Mouse (Mus musculus) inflammation-experienced regulatory T-cells, adult 6 months (primary cell): Measurements from ENCODE around the gene Ift74. TPM values are rescaled to one million over a fixed set of nuclear protein-coding genes. Genes with fewer than 3 reads are reported as not detected.
"Not testable (repeated sequence)": the region's sequence is repeated elsewhere in the genome, so short reads cannot be mapped to it uniquely, and the experiment has no call there.

ENCODE experiments used
- ATAC-seq: one replicate; pipeline ENCODE4 v1.8.0; 2017
- polyA plus RNA-seq, 3 experiments: library from polyadenylated mRNA; unstranded; fragments of 100-300 nt; shearing (Covaris generic); gene quantifications; one replicate each; pipeline ENCODE4 v1.2.1; 2017

Ift74 gene
- polyA plus RNA-seq, result 1 to 10 TPM; 4.9 to 7.8 (median 5.1) TPM

- peak; percentile 99 for ATAC-seq
These were observed at the start of gene Ift74 for GRCm38 (mm10) chr4:94613972-94614626. Gene Ift74, plus strand, starts transcription at chr4:94614491.

- no peak for ATAC-seq
These were observed 41.6 kb upstream of the Ift74 start for GRCm38 (mm10) chr4:94572677-94573076.

- no peak for ATAC-seq
These were observed 22.4 kb upstream of the Ift74 start for GRCm38 (mm10) chr4:94591765-94592381.

- ATAC-seq, result no peak
These were observed 21.6 kb upstream of the Ift74 start for GRCm38 (mm10) chr4:94592709-94593108.

- no peak for ATAC-seq
These were observed 12.9 kb upstream of the Ift74 start for GRCm38 (mm10) chr4:94601395-94601794.

- peak; percentile 11 for ATAC-seq
These were observed 11.7 kb upstream of the Ift74 start for GRCm38 (mm10) chr4:94602496-94603030.

- ATAC-seq, result peak; percentile 96
These were observed 11.2 kb upstream of the Ift74 start, which contains the start of gene Plaa for GRCm38 (mm10) chr4:94603031-94603629. Gene Plaa, minus strand, starts transcription at chr4:94603244.

GRCm38 (mm10) chr4:94604452-94605019 lies 9.8 kb upstream of the Ift74 start:
- ATAC-seq, result no peak

GRCm38 (mm10) chr4:94605591-94605990 lies 8.7 kb upstream of the Ift74 start:
- no peak for ATAC-seq

GRCm38 (mm10) chr4:94610339-94610738 lies 4.0 kb upstream of the Ift74 start:
- ATAC-seq, result no peak

- no peak for ATAC-seq
These were observed 326 bp downstream of the Ift74 start for GRCm38 (mm10) chr4:94614627-94615006.

- no peak for ATAC-seq
These were observed 5.8 kb downstream of the Ift74 start for GRCm38 (mm10) chr4:94620077-94620476.

GRCm38 (mm10) chr4:94643141-94643540 lies 28.9 kb downstream of the Ift74 start:
- no peak for ATAC-seq

GRCm38 (mm10) chr4:94649920-94650319 lies 35.6 kb downstream of the Ift74 start, which contains the start of gene Lrrc19:
Gene Lrrc19, minus strand, starts transcription at chr4:94650144.
- no peak for ATAC-seq

- not testable (repeated sequence) for ATAC-seq
These were observed 36.3 kb downstream of the Ift74 start for GRCm38 (mm10) chr4:94650426-94651175.

GRCm38 (mm10) chr4:94669718-94670117 lies 55.4 kb downstream of the Ift74 start:
- no peak for ATAC-seq

GRCm38 (mm10) chr4:94680662-94681061 lies 66.4 kb downstream of the Ift74 start:
- ATAC-seq, result no peak

GRCm38 (mm10) chr4:94681181-94681580 lies 66.9 kb downstream of the Ift74 start:
- ATAC-seq, result no peak

GRCm38 (mm10) chr4:94682029-94682428 lies 67.7 kb downstream of the Ift74 start:
- ATAC-seq, result no peak

- ATAC-seq, result no peak
These were observed 69.0 kb downstream of the Ift74 start for GRCm38 (mm10) chr4:94683305-94683704.

GRCm38 (mm10) chr4:94689804-94690203 lies 75.5 kb downstream of the Ift74 start:
- ATAC-seq, result not testable (repeated sequence)

GRCm38 (mm10) chr4:94691078-94691477 lies 76.8 kb downstream of the Ift74 start:
- ATAC-seq, result no peak
